Mouse (Mus musculus): ENCODE data around the gene Phyhipl. TPM values are rescaled to one million over a fixed set of nuclear protein-coding genes. Genes with fewer than 3 reads are reported as not detected.

Phyhipl gene
- total and polyA plus RNA-seq, 3 experiments = not detected

GRCm38 (mm10) chr10:70599925-70600305, 55.9 kb downstream of the Phyhipl start:
- no peaks in the 10 kb centered on the region for H3K27me3 ChIP-seq (replicated peaks)
- H3K9ac ChIP-seq (ENCODE audit: insufficient read depth, low read depth) = no peak overlapping the region
- dilution Hi-C loops (cut with MboI; ENCODE audit: extremely low pct_ligation_motif_present, extremely low pct_unique_long_range_greater_than_20kb, low sequenced_read_pairs) = no loop called here
- H3K9me3 ChIP-seq (replicated peaks; ENCODE audit: low read length) = peaks cover 51% of the 10 kb centered on the region
- H3K36me3 ChIP-seq (replicated peaks in 1 of 2; ENCODE audit: control insufficient read depth in 1 of 2, insufficient read depth in 1 of 2, low read length in 1 of 2) = no peaks in the 10 kb centered on the region
- no peak overlapping the region for H3K4me3 ChIP-seq (replicated peaks in 1 of 3; ENCODE audit: low read depth in 2 of 3, low read length in 2 of 3, poor library complexity in 1 of 3)
- no peaks in the 10 kb centered on the region for H3K79me2 ChIP-seq (replicated peaks; ENCODE audit: control insufficient read depth, extremely low read depth, insufficient read depth, poor library complexity, severe bottlenecking)
- no peak overlapping the region for H3K27ac ChIP-seq (ENCODE audit: insufficient read depth, low read depth)
- DNase-seq (ENCODE audit: extremely low read depth) = no peak
- no peak overlapping the region for H3K4me2 ChIP-seq (ENCODE audit: insufficient read depth, low read depth, poor library complexity, severe bottlenecking)
- in situ Hi-C loops (cut with MboI; ENCODE audit: low pct_ligation_motif_present, low pct_unique_long_range_greater_than_20kb, low sequenced_read_pairs) = no loop called here
- no peaks in the 10 kb centered on the region for H3K4me1 ChIP-seq (ENCODE audit: control insufficient read depth in 1 of 2, insufficient read depth in 2 of 2)
- TF ChIP-seq E2F4 (IDR thresholded peaks at IDR 0.05; ENCODE audit: insufficient replicate concordance, low read depth, low read length) (no peak), USF1 (IDR thresholded peaks at IDR 0.05; ENCODE audit: low read depth, low read length) (no peak), MAZ (IDR thresholded peaks at IDR 0.05; ENCODE audit: low read depth, low read length) (no peak), PAX5 (IDR thresholded peaks at IDR 0.05; ENCODE audit: low read length) (no peak), TBP (conservative IDR thresholded peaks at IDR 0.05; ENCODE audit: low read depth, low read length) (no peak), MXI1 (IDR thresholded peaks at IDR 0.05; ENCODE audit: low read depth, low read length) (no peak), MAFK (IDR thresholded peaks at IDR 0.05; ENCODE audit: insufficient replicate concordance, low read length) (no peak), SMC3 (IDR thresholded peaks at IDR 0.05; ENCODE audit: low read depth, low read length) (no peak), POLR2A (IDR thresholded peaks at IDR 0.05; ENCODE audit: low read depth, low read length) (no peak), POLR2AphosphoS2 (IDR thresholded peaks at IDR 0.05; ENCODE audit: low read depth, low read length) (no peak), CHD2 (IDR thresholded peaks at IDR 0.05; ENCODE audit: low read length) (no peak), GABPA (IDR thresholded peaks at IDR 0.05; ENCODE audit: insufficient replicate concordance, low read depth, low read length) (no peak), ZKSCAN1 (IDR thresholded peaks at IDR 0.05; ENCODE audit: borderline replicate concordance, low read depth, low read length) (no peak), JUND (conservative IDR thresholded peaks at IDR 0.05; ENCODE audit: low read depth, low read length) (no peak), ETS1 (conservative IDR thresholded peaks at IDR 0.05; ENCODE audit: low read depth, low read length) (no peak), BHLHE40 (IDR thresholded peaks at IDR 0.05; ENCODE audit: low read depth, low read length) (no peak), MAX (IDR thresholded peaks at IDR 0.05; ENCODE audit: low read length) (no peak)

GRCm38 (mm10) chr10:70599126-70599924, 56.4 kb downstream of the Phyhipl start:
- no peak overlapping the region for H3K27ac ChIP-seq (ENCODE audit: insufficient read depth, low read depth)
- H3K9me3 ChIP-seq (replicated peaks; ENCODE audit: low read length) = peaks cover 50% of the 10 kb centered on the region
- no peak overlapping the region for H3K4me3 ChIP-seq (replicated peaks in 1 of 3; ENCODE audit: low read depth in 2 of 3, low read length in 2 of 3, poor library complexity in 1 of 3)
- H3K36me3 ChIP-seq (replicated peaks in 1 of 2; ENCODE audit: control insufficient read depth in 1 of 2, insufficient read depth in 1 of 2, low read length in 1 of 2) = no peaks in the 10 kb centered on the region
- no peak for DNase-seq (ENCODE audit: extremely low read depth)
- in situ Hi-C loops (cut with MboI; ENCODE audit: low pct_ligation_motif_present, low pct_unique_long_range_greater_than_20kb, low sequenced_read_pairs) (no loop called here), dilution Hi-C loops (cut with MboI; ENCODE audit: extremely low pct_ligation_motif_present, extremely low pct_unique_long_range_greater_than_20kb, low sequenced_read_pairs) (no loop called here)
- H3K4me1 ChIP-seq (ENCODE audit: control insufficient read depth in 1 of 2, insufficient read depth in 2 of 2) = no peaks in the 10 kb centered on the region
- H3K9ac ChIP-seq (ENCODE audit: insufficient read depth, low read depth) = no peak overlapping the region
- TF ChIP-seq MEF2A (IDR thresholded peaks at IDR 0.05; ENCODE audit: borderline replicate concordance, low read depth, low read length) (no peak), ZNF384 (IDR thresholded peaks at IDR 0.05; ENCODE audit: low read depth, low read length) (no peak), CHD2 (IDR thresholded peaks at IDR 0.05; ENCODE audit: low read length) (no peak), JUN (IDR thresholded peaks at IDR 0.05; ENCODE audit: insufficient read depth, low read depth, low read length) (no peak), POLR2A (IDR thresholded peaks at IDR 0.05; ENCODE audit: low read depth, low read length) (no peak), IRF4 (IDR thresholded peaks at IDR 0.05; ENCODE audit: low read depth, low read length) (no peak), NELFE (IDR thresholded peaks at IDR 0.05; ENCODE audit: low read depth, low read length) (no peak), ETS1 (conservative IDR thresholded peaks at IDR 0.05; ENCODE audit: low read depth, low read length) (no peak), PAX5 (IDR thresholded peaks at IDR 0.05; ENCODE audit: low read length) (no peak), RCOR1 (conservative IDR thresholded peaks at IDR 0.05; ENCODE audit: low read depth, low read length) (no peak), GABPA (IDR thresholded peaks at IDR 0.05; ENCODE audit: insufficient replicate concordance, low read depth, low read length) (no peak), BHLHE40 (IDR thresholded peaks at IDR 0.05; ENCODE audit: low read depth, low read length) (no peak), HCFC1 (IDR thresholded peaks at IDR 0.05; ENCODE audit: low read depth, low read length) (no peak), POLR2AphosphoS2 (IDR thresholded peaks at IDR 0.05; ENCODE audit: low read depth, low read length) (no peak), JUND (conservative IDR thresholded peaks at IDR 0.05; ENCODE audit: low read depth, low read length) (no peak), KAT2A (IDR thresholded peaks at IDR 0.05; ENCODE audit: insufficient replicate concordance, low read length) (no peak), ZC3H11A (IDR thresholded peaks at IDR 0.05; ENCODE audit: low read depth, low read length) (no peak), TCF12 (IDR thresholded peaks at IDR 0.05; ENCODE audit: low read depth, low read length) (no peak), MYC (IDR thresholded peaks at IDR 0.05; ENCODE audit: low read depth, low read length) (no peak), RAD21 (IDR thresholded peaks at IDR 0.05; ENCODE audit: low read depth, low read length) (no peak)
- H3K4me2 ChIP-seq (ENCODE audit: insufficient read depth, low read depth, poor library complexity, severe bottlenecking) = no peak overlapping the region
- H3K79me2 ChIP-seq (replicated peaks; ENCODE audit: control insufficient read depth, extremely low read depth, insufficient read depth, poor library complexity, severe bottlenecking) = no peaks in the 10 kb centered on the region
- no peaks in the 10 kb centered on the region for H3K27me3 ChIP-seq (replicated peaks)

Data from CH12.LX (cell line).